Mouse (Mus musculus): ENCODE results near the gene March6. TPM values are rescaled to one million over a fixed set of nuclear protein-coding genes. Genes with fewer than 3 reads are reported as not detected.

The March6 gene
- polyA plus RNA-seq, 1 experiment from 2014 or later, result 41.3 TPM

DNA sequence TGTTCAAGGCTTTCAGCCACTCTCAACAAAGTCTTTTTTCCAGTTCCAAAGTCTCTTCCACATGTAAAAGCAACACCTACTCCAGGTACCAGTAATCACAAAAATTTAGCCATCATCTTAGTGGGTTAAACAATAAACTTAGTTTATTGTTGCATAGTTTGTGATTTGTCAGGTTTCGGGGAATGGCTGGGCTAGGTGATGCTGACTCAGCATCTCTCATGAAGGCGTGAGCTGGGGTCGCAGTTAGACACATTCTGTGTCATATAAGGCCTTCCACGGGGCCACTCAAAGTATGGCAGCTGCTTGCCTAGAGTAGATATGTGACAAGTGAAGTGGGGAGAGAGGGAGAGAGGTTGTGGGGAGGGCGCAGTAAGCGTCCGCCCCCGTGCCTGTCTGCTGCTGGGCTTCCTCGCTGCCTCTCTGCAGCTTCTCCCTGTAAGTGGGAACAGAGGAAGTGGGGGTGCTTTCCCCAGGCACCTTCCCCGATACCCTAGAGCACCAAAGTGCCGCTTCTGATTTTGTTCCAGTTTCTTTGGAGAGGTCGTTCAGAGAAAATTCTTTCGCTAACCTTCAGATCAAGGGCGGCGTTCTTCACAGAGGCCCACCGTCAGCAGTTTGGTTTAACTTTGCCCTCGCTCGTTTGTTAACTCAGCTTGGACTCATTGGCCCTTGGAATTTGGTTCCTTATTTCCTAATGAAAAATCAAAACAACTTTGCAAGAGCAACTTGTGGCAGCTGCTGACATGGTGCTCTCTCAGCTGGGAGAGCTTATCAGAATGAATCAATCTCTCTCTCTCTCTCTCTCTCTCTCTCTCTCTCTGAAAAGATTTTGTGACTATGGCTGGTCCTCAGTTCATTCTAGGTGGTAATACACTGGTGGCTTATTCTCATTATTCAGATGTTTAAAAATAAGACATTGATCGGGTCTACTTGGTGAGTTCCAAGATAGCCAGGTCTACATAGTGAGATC, 33.0 kb upstream of the March6 start:
- ATAC-seq (ENCODE audit: insufficient number of reproducible peaks, low FRiP score), result no peak
- WGBS, result 51% methylated on average over 19 of the region's 19 CpGs
- H3K9me3 ChIP-seq (replicated peaks), result peaks cover 5% of the 10 kb centered on the region; the same call in 1 of the 2 replicates
- no peak overlapping the region for H3K9ac ChIP-seq
- no peaks in the 10 kb centered on the region for H3K36me3 ChIP-seq
- peak overlapping the region; percentile 34 for H3K4me2 ChIP-seq
- H3K4me3 ChIP-seq, result no peak overlapping the region
- no peak overlapping the region for H3K27ac ChIP-seq (ENCODE audit: poor library complexity, severe bottlenecking)
- H3K27me3 ChIP-seq (replicated peaks), result no peaks in the 10 kb centered on the region
- peaks cover 14% of the 10 kb centered on the region for H3K4me1 ChIP-seq (replicated peaks)

- ATAC-seq (ENCODE audit: insufficient number of reproducible peaks, low FRiP score), result no peak
- no peak overlapping the region for H3K4me3 ChIP-seq
- H3K27me3 ChIP-seq (replicated peaks), result no peaks in the 10 kb centered on the region
- no peak overlapping the region for H3K9ac ChIP-seq
- H3K4me1 ChIP-seq (replicated peaks), result peaks cover 6% of the 10 kb centered on the region; the same call in 1 of the 2 replicates
- H3K36me3 ChIP-seq, result no peaks in the 10 kb centered on the region
- 23% methylated on average over 8 of the region's 8 CpGs for WGBS
- no peak overlapping the region for H3K27ac ChIP-seq (ENCODE audit: poor library complexity, severe bottlenecking)
- H3K9me3 ChIP-seq (replicated peaks), result peaks cover 5% of the 10 kb centered on the region; the same call in 1 of the 2 replicates
- H3K4me2 ChIP-seq, result no peak overlapping the region
Observed at GRCm38 (mm10) chr15:31562847-31563246, 32.0 kb upstream of the March6 start.

GRCm38 (mm10) chr15:31561976-31562375, 31.1 kb upstream of the March6 start:
- peaks cover 6% of the 10 kb centered on the region; the same call in 1 of the 2 replicates for H3K4me1 ChIP-seq (replicated peaks)
- no peaks in the 10 kb centered on the region for H3K36me3 ChIP-seq
- no peak overlapping the region for H3K4me3 ChIP-seq
- H3K9me3 ChIP-seq (replicated peaks), result peaks cover 5% of the 10 kb centered on the region; the same call in 1 of the 2 replicates
- H3K4me2 ChIP-seq, result no peak overlapping the region
- H3K9ac ChIP-seq, result no peak overlapping the region
- no peak for ATAC-seq (ENCODE audit: insufficient number of reproducible peaks, low FRiP score)
- 87% methylated on average over 4 of the region's 4 CpGs for WGBS
- H3K27ac ChIP-seq (ENCODE audit: poor library complexity, severe bottlenecking), result no peak overlapping the region
- no peaks in the 10 kb centered on the region for H3K27me3 ChIP-seq (replicated peaks)

- H3K9me3 ChIP-seq (replicated peaks), result peaks cover 5% of the 10 kb centered on the region; the same call in 1 of the 2 replicates
- H3K4me3 ChIP-seq, result no peak overlapping the region
- ATAC-seq (ENCODE audit: insufficient number of reproducible peaks, low FRiP score), result no peak
- WGBS, result 77% methylated on average over 6 of the region's 6 CpGs
- H3K27me3 ChIP-seq (replicated peaks), result no peaks in the 10 kb centered on the region
- H3K4me1 ChIP-seq (replicated peaks), result peaks cover 6% of the 10 kb centered on the region; the same call in 1 of the 2 replicates
- H3K4me2 ChIP-seq, result no peak overlapping the region
- no peak overlapping the region for H3K9ac ChIP-seq
- H3K27ac ChIP-seq (ENCODE audit: poor library complexity, severe bottlenecking), result no peak overlapping the region
- no peaks in the 10 kb centered on the region for H3K36me3 ChIP-seq
Observed at GRCm38 (mm10) chr15:31561390-31561789, 30.5 kb upstream of the March6 start.

DNA sequence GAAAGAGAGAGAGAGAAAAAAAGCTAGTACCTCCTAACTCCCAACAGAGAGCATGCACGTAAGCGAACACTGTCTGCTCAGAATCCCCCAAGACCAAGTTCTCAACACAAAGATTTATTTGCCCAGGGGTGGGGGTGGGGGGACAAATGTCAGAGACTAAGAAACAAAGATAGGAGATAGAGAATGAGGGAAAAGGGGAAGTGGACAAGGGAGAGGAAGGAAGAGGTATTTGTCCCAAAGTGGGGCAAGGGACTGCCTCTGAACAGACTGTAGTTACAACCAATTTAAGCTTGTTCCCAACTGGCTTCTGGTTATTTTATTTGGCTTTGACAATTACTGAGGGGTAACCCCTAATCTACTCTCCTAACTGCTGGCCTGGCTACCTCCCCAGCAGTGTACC, 24.0 kb upstream of the March6 start:
- Histone ChIP-seq H3K9me3 (replicated peaks) (peaks cover 4% of the 10 kb centered on the region; the same call in 1 of the 2 replicates), H3K4me2 (no peak overlapping the region), H3K36me3 (no peaks in the 10 kb centered on the region), H3K27me3 (replicated peaks) (no peaks in the 10 kb centered on the region), H3K4me3 (no peak overlapping the region), H3K4me1 (replicated peaks) (no peaks in the 10 kb centered on the region), H3K9ac (no peak overlapping the region), H3K27ac (ENCODE audit: poor library complexity, severe bottlenecking) (0 out of 2 replicates have a peak overlapping the region, but pooled peaks have one; percentile 11)
- 82% methylated on average over 2 of the region's 2 CpGs for WGBS
- ATAC-seq (ENCODE audit: insufficient number of reproducible peaks, low FRiP score), result no peak

- 79% methylated on average over 4 of the region's 4 CpGs for WGBS
- no peaks in the 10 kb centered on the region for H3K9me3 ChIP-seq (replicated peaks)
- no peak for ATAC-seq (ENCODE audit: insufficient number of reproducible peaks, low FRiP score)
- no peaks in the 10 kb centered on the region for H3K27me3 ChIP-seq (replicated peaks)
- no peak overlapping the region for H3K4me3 ChIP-seq
- H3K4me2 ChIP-seq, result no peak overlapping the region
- H3K4me1 ChIP-seq (replicated peaks), result peaks cover 5% of the 10 kb centered on the region
- no peak overlapping the region for H3K9ac ChIP-seq
- H3K36me3 ChIP-seq, result no peaks in the 10 kb centered on the region
- no peak overlapping the region for H3K27ac ChIP-seq (ENCODE audit: poor library complexity, severe bottlenecking)
Observed at GRCm38 (mm10) chr15:31550381-31550780, 19.5 kb upstream of the March6 start.

DNA sequence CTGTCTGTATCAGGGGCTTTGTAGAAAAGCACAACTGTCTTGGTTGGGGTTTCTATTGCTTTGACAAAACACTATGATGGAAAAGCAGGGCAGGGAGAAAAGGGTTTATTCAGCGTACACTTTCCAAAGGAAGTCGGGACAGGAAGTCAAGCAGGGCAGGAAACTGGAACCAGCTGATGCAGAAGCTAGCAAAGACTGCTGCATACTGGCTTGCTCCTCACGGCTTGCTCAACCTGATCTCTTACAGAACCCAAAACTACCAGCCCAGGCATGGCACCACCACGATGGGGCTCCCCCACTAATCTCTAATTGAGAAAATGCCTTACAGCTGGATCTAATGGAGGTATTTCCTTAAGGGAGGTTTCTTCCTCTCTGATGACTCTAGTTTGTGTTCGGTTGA, 16.6 kb upstream of the March6 start:
- Histone ChIP-seq H3K9ac (no peak overlapping the region), H3K4me3 (no peak overlapping the region), H3K27me3 (replicated peaks) (no peaks in the 10 kb centered on the region), H3K27ac (ENCODE audit: poor library complexity, severe bottlenecking) (no peak overlapping the region), H3K4me2 (no peak overlapping the region), H3K4me1 (replicated peaks) (peaks cover 21% of the 10 kb centered on the region), H3K36me3 (no peaks in the 10 kb centered on the region), H3K9me3 (replicated peaks) (no peaks in the 10 kb centered on the region)
- WGBS, result 64% methylated on average over 5 of the region's 5 CpGs
- ATAC-seq (ENCODE audit: insufficient number of reproducible peaks, low FRiP score), result no peak

DNA sequence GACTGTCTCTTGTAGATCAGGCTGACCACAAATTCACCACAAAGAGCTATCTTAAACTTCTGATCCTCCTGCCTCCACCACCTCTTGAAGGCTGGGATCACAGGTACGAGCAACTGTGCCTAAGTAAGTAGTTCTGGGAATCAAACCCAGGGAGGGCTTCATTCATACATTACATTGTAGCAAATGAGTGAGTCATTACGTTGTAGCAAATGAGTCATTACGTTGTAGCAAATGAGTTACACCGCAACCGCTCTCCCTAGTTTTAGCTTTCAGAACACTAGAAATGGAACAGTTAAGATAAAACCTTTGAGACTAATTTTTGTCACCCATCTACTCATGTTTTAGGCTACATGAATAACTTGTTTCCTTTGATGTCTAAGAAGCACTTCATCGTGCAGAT, 15.4 kb upstream of the March6 start:
- no peak overlapping the region for H3K4me2 ChIP-seq
- H3K4me1 ChIP-seq (replicated peaks), result peaks cover 29% of the 10 kb centered on the region
- H3K36me3 ChIP-seq, result no peaks in the 10 kb centered on the region
- 83% methylated on average over 6 of the region's 6 CpGs for WGBS
- no peak overlapping the region for H3K9ac ChIP-seq
- H3K27ac ChIP-seq (ENCODE audit: poor library complexity, severe bottlenecking), result peak overlapping the region; percentile 60; the same call in 1 of the 2 replicates
- H3K4me3 ChIP-seq, result no peak overlapping the region
- no peak for ATAC-seq (ENCODE audit: insufficient number of reproducible peaks, low FRiP score)
- H3K27me3 ChIP-seq (replicated peaks), result no peaks in the 10 kb centered on the region
- H3K9me3 ChIP-seq (replicated peaks), result no peaks in the 10 kb centered on the region

GRCm38 (mm10) chr15:31545058-31545457, 14.2 kb upstream of the March6 start:
- Histone ChIP-seq H3K27me3 (replicated peaks) (no peaks in the 10 kb centered on the region), H3K27ac (ENCODE audit: poor library complexity, severe bottlenecking) (peak overlapping the region; percentile 60; the same call in 1 of the 2 replicates), H3K4me1 (replicated peaks) (peaks cover 37% of the 10 kb centered on the region), H3K4me2 (no peak overlapping the region), H3K9me3 (replicated peaks) (no peaks in the 10 kb centered on the region), H3K36me3 (no peaks in the 10 kb centered on the region), H3K4me3 (no peak overlapping the region), H3K9ac (no peak overlapping the region)
- ATAC-seq (ENCODE audit: insufficient number of reproducible peaks, low FRiP score), result no peak
- WGBS, result 31% methylated on average over 1 of the region's 1 CpGs

DNA sequence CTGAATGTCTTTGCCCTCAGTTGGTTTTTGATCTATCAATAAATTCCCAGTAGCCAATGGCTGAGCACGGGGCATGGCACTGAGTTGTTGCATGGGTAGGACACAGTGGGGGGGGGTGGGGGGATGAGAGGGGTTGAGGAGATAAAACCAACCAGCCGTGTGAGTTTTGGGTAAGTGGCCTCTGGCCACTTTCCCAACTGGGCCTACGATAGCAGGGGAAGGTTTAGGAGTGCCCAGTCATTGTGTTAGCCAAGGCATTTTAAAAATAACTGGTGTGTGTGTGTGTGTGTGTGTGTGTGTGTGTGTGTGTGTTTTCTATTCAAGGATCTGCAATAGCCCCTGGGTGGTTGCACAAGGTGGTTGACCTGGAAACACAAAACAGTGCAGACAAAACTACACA, 12.4 kb upstream of the March6 start:
- Histone ChIP-seq H3K9me3 (replicated peaks) (no peaks in the 10 kb centered on the region), H3K27me3 (replicated peaks) (no peaks in the 10 kb centered on the region), H3K4me3 (no peak overlapping the region), H3K4me1 (replicated peaks) (peaks cover 42% of the 10 kb centered on the region), H3K4me2 (no peak overlapping the region), H3K9ac (no peak overlapping the region), H3K36me3 (no peaks in the 10 kb centered on the region), H3K27ac (ENCODE audit: poor library complexity, severe bottlenecking) (no peak overlapping the region)
- WGBS, result 7% methylated on average over 3 of the region's 3 CpGs
- ATAC-seq (ENCODE audit: insufficient number of reproducible peaks, low FRiP score), result no peak
